Mouse (Mus musculus) urinary bladder, adult 18-20 months (tissue): ENCODE data around the gene Pea15a.
"Not testable (repeated sequence)": the region's sequence is repeated elsewhere in the genome, so short reads cannot be mapped to it uniquely, and the experiment has no call there.

Source experiments
- DNase-seq, 2 experiments: peaks; one replicate each; pipeline ENCODE4 v3.0.0; 2022; ENCODE audit warnings: low spot score in 2 of 2, mixed read lengths in 2 of 2

The Pea15a gene

DNA sequence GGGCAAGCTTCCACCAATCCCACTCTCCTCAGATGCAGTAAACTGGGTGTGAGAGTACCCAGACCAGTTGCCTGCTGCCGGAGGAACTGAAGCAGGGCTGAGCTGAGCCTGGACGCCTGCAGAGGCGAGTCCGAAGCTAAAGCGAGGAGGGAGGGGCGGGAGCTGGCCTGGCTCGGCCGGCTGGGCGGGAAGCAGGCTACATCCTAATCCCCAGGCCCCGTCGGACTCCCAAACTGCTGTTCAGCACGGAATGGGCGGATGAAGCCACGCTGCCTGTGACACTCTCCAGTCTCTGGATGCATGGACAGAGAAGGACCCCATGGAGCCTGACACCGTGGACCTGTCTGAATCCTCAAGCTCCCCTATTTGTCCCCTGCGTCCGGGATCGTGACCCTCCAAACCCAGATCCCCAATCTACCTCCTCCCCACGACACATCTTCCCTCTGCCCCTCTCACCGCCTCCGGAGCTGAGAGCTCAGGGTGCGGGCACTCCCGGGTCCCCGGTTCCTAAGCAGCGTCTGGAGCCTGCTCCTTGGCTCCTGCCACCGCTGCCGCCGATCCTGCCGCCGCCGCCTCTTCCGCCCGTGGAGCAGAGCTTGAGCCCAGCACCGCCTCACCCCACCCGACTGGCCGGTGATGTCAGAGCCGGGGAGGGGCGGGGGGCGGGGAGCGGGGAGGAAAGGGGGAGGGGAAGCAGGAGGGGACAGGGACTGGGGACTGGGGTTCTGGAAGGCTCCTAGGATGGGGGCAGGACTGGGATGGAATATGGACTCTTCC is at the start of gene Pea15a:
Gene Pea15a, minus strand, starts transcription at position 664 of the 777 bp plus-strand sequence.
- DNase-seq: peak; percentile 70 to 82

DNA sequence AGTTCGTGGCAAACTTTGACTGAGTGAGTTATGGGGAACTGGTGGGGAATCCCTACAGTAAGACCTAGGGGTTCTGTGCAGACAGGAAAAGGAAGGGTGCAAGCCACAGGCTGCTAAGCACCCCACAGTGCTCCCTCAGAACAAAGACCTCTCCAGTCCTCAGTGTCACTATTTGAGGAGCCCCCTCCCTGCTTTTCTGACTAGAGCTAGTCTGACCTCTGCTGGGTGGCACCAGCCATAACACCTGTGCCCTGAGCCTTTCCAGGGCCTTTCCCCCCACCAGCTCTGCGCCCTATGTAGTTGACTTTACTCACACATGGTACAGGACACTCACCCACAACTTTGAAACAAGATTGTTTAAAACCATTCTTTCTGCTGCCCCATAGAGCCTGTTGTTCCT is 41.1 kb upstream of the Pea15a start:
- no peak for DNase-seq

DNA sequence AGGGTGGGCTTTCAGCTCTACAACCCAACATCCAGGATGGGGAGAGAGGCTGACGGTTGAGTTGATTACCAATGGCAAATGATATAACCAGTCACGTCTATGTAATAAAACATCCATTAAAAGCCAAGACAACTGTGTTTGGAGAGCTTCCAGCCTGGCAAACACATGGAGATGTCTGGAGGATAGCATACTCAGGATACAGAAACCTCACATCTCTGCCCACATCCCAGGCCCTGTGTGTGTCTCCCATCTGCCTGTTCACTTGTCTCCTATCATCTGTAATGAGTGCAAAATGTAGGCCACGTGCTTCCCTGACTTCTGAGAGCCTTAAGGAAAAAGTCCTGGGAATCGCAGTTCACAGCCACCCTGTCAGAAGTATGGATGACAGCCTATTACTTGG is 40.6 kb upstream of the Pea15a start:
- no peak for DNase-seq

DNA sequence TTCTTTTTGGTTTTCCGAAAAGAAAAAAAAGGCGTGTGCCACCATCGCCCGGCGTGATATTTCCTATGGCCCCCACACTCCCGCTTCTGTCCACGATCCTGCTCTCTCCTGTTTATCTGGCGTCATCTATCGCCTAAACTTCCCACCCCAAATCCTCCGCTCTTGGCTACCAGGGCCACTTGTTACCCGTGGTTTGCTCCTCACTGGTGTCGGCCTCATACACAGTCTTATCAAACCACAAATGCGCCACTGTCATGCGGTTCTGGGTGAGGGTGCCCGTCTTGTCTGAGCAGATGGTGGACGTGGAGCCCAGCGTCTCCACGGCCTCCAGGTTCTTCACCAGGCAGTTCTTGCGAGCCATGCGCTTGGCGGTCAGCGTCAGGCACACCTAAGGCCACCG is 38.0 kb upstream of the Pea15a start:
- DNase-seq: not testable (repeated sequence)

DNA sequence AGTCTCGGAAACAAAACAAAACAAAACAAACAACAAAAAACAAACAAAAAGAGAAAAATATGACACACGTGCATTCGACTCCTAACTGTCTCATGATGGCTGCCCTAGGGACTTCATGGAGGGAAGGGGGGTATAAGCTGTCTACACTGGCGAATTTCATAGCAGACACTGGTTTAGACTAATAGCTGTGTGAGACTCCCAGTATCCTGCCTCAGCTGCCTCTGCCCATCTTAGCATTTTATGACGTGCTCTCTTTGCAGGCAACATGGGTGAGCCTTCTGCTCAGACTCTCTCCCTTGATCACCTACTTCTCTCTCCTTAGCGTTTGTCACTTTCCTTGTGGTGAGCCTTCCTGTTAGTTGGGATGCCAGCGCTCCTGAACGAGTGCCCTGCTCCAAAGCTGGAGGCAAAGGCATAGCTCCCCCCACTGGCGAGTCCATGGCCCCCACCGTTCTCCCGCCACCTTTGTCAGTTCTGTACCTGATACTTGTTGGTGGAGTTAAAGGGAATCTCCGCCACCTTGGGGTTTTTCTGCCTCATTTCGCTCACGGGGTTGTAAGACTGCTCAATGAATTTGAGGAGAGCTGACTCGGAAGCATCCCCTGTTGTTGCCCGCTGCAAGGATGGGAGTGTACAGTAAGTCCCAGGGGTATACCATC is 37.1 kb upstream of the Pea15a start:
- DNase-seq: no peak

DNA sequence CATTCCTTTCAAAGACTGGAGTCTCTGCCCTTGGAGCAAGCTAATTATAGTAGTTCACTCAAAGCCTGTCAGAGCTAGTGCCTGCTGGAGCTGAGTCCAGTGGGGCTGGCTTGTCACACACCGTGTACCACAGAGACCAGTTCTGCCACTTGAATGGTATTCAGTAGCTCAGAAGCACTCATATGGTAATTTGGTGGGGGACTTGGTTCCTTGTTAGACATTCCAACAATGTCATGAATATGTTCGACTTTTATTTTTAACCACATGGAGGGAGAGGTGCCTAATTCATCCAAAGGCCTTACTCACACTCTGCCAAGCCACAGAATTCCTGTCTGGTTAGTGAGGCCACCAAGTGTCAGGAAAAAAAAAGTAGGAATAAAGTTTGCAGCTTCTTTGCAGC is 35.8 kb upstream of the Pea15a start:
- no peak for DNase-seq

DNA sequence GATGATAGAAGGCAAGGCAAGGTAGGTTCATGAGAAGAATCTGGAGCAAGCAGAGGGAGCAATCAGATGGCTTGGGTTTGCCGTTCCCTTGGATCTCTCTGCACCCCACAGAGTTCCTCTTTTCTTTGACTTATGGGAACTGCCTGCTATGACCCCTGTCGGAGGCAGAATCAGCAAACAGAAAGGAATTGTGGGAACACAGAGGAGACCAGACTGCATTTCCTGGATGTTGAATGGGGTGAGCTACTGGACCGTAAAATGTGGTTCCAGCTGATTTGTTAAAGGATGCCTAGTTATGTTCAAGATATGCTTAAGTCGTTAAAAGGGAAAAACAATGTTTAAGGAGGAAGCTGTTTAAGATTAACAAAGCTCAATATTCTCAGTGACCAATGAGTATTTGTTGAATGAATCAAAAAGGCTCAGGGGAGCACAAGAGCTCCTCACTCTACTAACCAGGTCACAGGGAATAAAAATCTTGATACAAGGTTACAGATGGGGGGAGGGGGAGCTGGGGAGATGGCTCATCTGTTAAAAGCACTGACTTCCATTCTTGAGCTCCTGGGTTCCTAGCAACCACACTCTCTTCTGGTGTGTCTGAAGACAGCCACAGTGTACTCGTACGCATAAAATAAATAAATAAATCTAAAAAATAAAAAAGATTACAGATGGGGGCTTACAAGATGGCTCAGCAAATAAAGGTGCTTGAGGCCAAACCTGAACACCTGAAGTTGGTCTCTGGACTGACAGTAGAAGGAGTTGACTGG is 34.5 kb upstream of the Pea15a start:
- no peak for DNase-seq

DNA sequence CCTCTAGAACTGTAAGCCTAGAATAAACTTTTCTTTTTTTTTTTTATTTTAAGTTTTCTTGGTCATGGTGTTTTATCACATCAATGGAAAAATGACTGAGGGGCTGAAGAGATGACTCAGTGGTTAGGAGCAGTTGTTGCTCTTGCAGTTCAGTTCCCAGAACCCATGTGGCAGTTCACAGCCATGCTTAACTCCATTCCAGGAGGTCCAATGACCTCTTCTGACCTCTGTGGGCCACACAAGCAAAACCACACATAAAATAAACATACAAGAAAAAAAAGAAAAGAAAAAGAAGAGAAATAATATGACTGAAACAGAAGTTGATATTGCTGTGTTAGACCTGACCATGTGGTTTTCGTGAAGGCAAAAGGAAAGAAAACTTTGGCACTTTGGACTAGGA is 22.6 kb upstream of the Pea15a start:
- DNase-seq: no peak

DNA sequence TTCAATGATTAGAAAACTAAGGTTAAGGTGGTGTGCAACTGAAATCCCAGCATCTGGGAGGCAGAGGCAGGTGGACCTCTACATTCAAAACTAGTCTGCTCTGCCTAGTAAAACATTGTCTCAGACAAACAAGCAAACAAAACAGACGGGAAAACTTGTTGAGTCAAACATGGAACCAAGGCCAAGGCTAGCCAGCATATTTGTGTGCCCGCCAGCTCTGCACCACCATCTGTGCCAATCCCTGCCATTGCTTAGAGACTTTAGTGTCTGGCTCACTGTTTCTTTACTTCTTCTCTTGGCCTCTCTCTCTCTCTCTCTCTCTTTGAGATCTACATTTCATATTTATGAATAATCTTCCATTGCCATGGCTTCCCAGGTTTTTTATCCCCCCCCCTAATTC is 21.6 kb upstream of the Pea15a start:
- no peak for DNase-seq

DNA sequence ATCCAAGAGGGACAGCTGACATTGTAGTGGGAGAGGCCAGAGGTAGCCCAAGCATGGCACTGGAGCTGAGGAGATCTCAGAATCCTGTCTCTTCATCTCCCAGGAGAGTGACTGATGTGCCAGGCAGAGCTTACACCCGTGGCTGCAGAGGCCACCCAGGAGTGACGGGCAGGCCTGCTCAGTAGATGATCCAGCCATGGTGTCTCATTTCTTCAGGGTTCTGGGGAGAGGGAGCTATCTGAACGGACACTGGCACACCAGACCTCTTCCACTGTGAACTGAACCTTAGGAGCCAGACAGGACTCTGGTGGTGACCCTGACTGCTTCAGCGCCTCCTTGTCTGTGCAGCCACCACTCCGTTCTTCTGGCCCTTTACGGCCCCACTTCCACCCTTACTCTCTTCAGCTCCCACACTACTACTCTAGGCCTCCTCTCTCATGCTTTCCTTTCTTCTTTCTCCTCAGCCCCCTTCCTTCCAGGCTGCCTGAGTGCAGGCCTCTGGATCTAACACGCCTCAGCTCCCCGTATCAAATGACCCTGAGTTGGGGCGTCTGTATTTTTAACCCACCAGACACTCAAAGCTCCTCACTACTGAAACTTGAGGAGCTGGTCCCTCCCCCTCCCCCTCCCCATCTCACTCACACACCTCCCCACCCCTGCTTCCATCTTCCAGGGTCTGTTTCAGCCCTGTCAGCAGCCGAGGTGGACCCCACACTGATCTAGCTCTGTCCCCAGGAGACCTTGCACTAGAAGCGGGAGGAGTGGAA is 14.9 kb upstream of the Pea15a start:
- DNase-seq: no peak

DNA sequence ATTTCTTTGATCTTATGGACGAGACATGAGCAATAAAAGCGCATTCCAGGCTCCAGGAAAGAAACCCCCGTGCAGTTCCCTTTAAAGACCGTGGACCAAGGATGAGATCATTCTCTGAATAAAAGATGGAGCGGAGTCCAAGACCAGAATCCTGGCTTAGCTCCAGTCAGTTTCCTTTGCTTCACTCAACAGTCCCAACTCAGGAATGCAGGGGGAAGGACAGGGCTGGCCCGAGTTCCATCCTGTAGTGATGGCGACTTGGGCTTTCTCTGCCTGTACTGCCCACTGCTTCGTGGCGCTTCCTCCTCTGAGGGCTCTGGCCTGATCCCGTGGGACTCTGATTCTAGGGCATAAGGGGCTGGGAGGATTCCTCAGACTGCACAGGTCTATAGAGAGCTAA is 13.8 kb upstream of the Pea15a start:
- DNase-seq: no peak

DNA sequence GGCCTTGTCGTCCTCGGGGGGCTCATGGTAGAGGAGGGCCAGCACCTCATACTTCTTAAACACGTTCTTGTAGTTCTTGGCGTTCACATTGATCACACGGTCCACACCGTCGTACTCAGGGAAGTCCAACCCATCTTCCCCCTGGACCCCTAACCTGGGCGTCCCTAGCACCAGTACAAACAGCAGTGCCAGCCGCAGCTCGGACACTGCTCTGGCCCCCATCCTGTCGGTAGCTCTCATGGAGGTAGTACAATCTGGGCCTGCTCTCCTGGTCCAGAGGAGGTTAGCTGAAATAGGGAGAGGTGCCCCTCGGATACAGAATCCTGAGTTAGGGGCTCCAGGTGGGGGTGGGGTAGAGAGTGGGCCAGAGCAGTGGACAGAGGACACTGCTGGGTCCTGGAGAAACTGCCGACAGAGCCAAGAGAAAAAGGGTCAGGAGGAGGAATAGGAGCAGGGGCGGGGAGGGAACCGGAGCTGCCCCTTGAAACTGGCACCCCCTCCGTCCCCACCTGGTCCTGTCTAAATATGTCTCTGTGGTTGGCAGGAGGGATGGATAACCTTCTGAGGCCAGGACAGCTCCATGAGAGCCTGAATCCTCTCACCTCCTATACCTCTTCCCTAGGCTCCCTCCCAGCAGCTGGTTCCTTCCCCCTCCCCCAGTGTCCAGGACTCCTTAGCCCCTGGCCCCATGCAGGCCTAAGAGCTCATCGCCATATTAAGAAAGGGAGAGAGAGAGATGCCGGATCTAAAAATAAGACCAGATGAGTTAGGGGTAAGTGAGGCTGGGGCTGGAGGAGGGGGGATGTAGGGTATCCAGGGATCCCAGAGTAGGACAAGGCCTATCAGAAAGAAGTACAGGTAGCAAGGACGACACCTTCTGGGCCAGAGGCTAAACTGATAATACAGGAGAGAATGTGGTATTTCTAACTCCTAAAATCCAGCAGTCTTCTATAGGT is 13.1 kb upstream of the Pea15a start, which contains the start of gene Casq1:
Gene Casq1, minus strand, starts transcription at position 418 of the 956 bp plus-strand sequence.
- DNase-seq: no peak

DNA sequence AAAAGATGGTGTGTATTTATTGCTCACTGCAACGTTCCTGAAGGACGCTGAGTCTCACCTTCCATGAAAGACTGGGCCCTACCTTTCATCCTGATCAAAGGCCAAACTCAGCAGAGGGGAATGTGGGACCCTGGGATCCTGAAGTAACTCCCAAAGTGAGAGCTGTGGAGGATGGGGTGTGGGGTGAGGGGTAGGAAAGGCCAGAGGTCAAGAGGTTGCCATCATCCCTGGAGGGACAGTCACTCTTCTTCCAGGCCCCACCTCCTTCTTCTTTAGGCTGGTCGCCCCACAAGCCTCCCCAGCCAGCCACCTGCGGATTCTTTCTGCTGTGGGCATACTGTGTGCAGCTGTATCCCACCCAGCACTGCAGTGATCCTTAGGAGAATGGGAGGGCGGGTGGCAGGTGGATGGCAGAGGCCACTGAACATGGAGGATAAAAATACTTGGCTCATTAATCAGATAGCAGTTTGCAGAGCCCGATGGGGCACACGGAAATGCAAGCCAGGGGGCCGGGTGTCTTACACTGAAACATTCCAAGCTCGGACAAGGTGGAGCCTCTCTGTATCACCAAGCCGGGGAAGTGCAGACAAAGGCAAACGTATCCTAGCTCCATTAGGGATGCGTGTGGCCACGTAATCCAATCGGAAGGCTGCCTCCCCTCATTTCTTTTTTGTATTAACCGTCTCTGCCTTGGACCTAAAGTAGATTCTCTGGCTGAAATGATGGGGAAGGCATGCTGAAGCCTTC is 11.7 kb upstream of the Pea15a start:
- no peak for DNase-seq

DNA sequence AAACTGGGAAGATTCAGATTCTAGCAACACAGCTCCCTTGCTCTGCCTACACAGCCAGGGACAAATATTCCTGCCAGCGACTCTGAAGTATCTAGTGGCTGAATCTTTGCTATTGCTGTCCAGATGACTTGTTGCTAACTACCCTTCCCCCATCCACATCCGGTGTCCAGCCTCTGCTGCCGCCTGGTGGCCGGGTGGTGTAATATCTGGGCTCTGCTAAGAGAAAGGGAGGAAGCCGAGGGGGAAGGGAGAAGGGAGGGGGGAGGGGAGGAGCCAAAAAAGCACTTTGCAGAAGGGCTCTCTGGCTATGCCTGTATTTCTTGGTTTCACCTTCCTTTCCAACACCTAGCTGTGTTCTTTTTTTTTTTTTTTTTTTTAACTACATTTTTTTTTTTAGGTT is 10.5 kb upstream of the Pea15a start:
- peak; percentile 90 to 92 for DNase-seq

DNA sequence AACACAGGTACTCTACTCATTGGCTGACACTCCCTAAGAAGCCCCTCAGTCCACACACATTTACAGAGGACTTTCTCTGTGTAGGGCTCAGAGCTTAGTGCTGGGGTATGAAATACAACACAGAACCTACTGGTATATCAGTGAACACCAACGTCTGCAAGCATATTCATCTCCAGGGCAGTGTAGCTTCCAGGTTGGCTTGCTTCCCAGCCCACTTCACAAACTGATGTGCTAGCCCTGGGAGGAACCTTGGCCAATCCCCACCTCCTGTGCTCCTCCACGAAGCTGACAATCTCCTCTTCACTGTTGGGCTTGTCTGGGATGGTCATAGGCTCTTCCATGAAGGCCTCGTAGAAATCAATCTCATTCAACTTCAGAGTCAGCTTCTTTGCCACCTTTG is 8.1 kb upstream of the Pea15a start:
- no peak for DNase-seq

DNA sequence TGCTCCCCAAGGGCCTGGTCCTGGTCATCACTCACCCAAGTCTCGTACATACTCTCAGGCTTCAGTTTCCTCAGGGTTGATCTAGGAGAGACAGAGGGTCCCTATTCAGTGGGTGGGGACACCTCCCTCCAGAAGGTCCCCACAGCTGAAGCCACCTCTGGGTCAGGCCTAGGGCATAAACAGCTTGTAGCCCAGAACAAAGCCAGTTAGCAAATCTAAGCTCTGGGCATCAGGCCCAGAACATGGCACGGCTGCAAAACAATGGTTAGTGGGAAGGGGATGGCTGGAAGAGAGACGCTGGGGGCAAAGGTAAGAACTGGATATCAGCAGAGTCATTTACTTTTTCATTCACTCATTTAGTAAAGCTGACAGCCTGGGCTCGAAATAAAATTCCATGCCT is 7.2 kb upstream of the Pea15a start:
- DNase-seq: no peak

DNA sequence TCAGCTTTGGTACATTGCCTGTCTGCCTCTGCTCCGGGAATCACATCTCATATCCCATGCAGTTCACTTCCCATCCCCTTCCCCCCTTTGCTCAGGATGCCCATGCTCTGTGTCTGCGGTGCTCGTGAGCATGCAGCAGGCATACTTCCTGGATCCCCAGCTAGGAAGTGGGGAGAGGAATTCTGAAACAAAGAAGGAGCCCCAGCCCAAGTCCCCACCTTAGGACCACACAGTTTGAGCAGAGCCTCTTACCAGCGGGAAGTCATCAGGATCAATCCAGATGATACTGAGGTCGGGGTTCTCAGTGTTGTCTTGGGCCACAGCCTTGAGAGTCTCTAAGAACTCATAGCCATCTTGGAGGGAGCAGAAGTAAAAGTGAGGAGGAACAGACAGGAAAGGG is 6.2 kb upstream of the Pea15a start:
- no peak for DNase-seq

DNA sequence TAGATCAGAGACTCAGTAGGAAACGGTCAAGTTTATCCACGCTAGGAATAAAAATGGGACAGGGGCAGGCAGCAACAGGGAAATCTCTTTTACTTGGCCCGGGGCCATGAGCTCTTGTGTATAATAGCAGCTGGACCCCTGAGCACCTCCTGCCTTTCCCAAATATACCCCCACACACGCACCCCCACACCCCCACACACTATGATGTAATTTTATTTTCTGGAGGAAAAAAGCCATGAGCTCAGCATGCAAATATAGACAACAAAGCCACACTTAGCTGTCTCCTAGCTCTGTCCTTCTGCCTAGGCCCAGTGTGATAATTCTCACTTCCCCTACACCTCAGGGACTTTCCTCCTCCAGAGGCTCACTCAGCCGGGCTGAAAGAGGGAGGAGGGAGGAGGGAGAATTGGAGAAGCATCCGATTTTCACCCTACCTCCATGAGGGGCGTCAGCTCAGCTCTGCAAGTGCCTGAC is 544 bp upstream of the Pea15a start:
- DNase-seq: no peak

DNA sequence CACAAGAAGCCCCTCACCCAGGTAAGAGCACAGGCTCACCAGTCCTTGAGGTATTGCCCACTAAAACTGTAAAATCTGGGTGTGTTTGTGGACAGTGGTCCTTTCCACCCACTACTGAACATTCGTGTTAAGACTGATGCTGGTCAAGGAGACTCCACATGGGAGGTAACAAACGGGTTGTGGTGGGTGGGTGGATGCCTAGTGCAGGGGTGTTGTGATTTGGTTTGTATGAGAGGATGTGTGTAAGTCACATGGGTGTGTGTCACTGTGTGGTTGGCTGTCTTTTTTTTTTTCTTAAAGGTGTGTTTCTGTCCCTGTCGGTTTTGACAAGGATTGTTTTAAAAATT is 890 bp downstream of the Pea15a start:
- DNase-seq: no peak
